Mouse (Mus musculus) neural tube, embryonic 11.5 days (tissue): ENCODE results near the gene H2-K1. TPM values are rescaled to one million over a fixed set of nuclear protein-coding genes. Genes with fewer than 3 reads are reported as not detected.

ENCODE experiments used
- ATAC-seq: fragments of 200-750 bp; cut with Nextera tagmentation; 2 replicates; pipeline ENCODE4 v1.8.0; 2017; ENCODE audit warnings: moderate number of reproducible peaks, mild to moderate bottlenecking, moderate TSS enrichment, moderate library complexity; ENCODE audit not compliant: insufficient read depth, low FRiP score, low TSS enrichment
- DNase-seq: peaks from one replicate; pipeline ENCODE4 v3.0.0-alpha.2; 2015; ENCODE audit warnings: low spot score
- H3K27ac ChIP-seq: fragments of 300-500 bp; sonication (generic); 2 replicates; pipeline ENCODE4 v1.5.1; 2014; ENCODE audit warnings: low read depth, mild to moderate bottlenecking, low read length
- H3K27me3 ChIP-seq: fragments of 300-500 bp; sonication (generic); 2 replicates; pipeline ENCODE4 v1.6.1; 2014; ENCODE audit warnings: mild to moderate bottlenecking, low read length, mixed read lengths; ENCODE audit not compliant: control insufficient read depth, insufficient read depth
- H3K36me3 ChIP-seq: fragments of 300-500 bp; sonication (generic); 2 replicates; pipeline ENCODE4 v1.6.1; 2014; ENCODE audit warnings: mild to moderate bottlenecking, low read length, moderate library complexity, mixed read lengths; ENCODE audit not compliant: control insufficient read depth, insufficient read depth
- H3K4me1 ChIP-seq: fragments of 300-500 bp; sonication (generic); 2 replicates; pipeline ENCODE4 v1.6.1; 2014; ENCODE audit warnings: low read length, mixed read lengths; ENCODE audit not compliant: control insufficient read depth, insufficient read depth
- H3K4me2 ChIP-seq: fragments of 300-500 bp; sonication (generic); 2 replicates; pipeline ENCODE4 v1.6.1; 2014; ENCODE audit warnings: low read depth, mild to moderate bottlenecking, moderate library complexity
- H3K4me3 ChIP-seq: fragments of 300-500 bp; sonication (generic); 2 replicates; pipeline ENCODE4 v1.5.1; 2014; ENCODE audit warnings: low read depth, low read length
- H3K9ac ChIP-seq: fragments of 300-500 bp; sonication (generic); 2 replicates; pipeline ENCODE4 v1.6.1; 2014; ENCODE audit warnings: mild to moderate bottlenecking, low read length
- H3K9me3 ChIP-seq: fragments of 300-500 bp; sonication (generic); 2 replicates; pipeline ENCODE4 v1.6.1; 2016; ENCODE audit warnings: low read length; ENCODE audit not compliant: control insufficient read depth
- WGBS: fragments of 180-500 bp; shearing (Covaris S2); extraction: QIAGEN DNeasy Blood & Tissue Kit; methylation state at CpG from one replicate; pipeline ENCODE4 v1.1.7; 2014; 5-methylcytosine and 5-hydroxymethylcytosine counted together
- polyA plus RNA-seq: library from polyadenylated mRNA; unstranded; fragments of >200 nt; fragmentation: Nextera tagmentation; extraction: Ambion mirVana; gene quantifications from 2 replicates; pipeline ENCODE4 v1.2.1, GENCODE M21; 2014

H2-K1 gene
- 20.2 and 23.1 TPM in 2 replicates for polyA plus RNA-seq

DNA sequence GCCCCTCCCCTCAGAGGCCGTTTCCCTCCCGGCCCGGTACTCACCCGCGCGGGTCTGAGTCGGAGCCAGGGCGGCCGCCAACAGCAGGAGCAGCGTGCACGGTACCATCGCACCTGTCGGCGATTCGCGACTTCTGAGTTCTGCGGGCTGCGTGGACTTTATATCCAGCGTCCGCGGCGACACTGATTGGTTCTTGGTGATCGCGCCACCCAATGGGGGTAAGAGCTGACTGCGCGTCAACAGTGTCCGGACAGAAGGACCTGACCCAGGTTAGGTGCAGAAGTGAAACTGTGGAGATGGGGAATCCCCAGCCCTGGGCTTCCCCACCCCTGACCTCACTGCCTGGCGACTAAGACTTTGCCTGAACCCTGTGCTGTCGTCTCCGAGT lies at the start of gene H2-K1:
Gene H2-K1, minus strand, starts transcription at position 198 of the 388 bp plus-strand sequence.
- WGBS: under 1% methylated on average over 24 of the region's 30 CpGs
- H3K27ac ChIP-seq: no peak within 1 kb of the TSS
- H3K36me3 ChIP-seq: no peaks in the 10 kb centered on the region
- H3K9ac ChIP-seq: peak within 1 kb of the TSS; percentile 43
- peaks cover 12% of the 10 kb centered on the region for H3K27me3 ChIP-seq
- H3K4me1 ChIP-seq: no peaks in the 10 kb centered on the region
- peak; percentile 63 for ATAC-seq
- H3K4me3 ChIP-seq: peak within 1 kb of the TSS; percentile 53
- peak within 1 kb of the TSS; percentile 90 for H3K4me2 ChIP-seq
- no peaks in the 10 kb centered on the region for H3K9me3 ChIP-seq
- DNase-seq: peak; percentile 64

GRCm38 (mm10) chr17:34047404-34048050 lies 47.4 kb upstream of the H2-K1 start:
- no peaks in the 10 kb centered on the region for H3K4me1 ChIP-seq
- H3K9ac ChIP-seq: no peak overlapping the region
- no peaks in the 10 kb centered on the region for H3K27me3 ChIP-seq
- no peak overlapping the region for H3K4me3 ChIP-seq
- no peaks in the 10 kb centered on the region for H3K9me3 ChIP-seq
- ATAC-seq: no peak
- H3K36me3 ChIP-seq: no peaks in the 10 kb centered on the region; the same call in 1 of the 2 replicates
- H3K4me2 ChIP-seq: no peak overlapping the region
- no peak for DNase-seq
- no peak overlapping the region for H3K27ac ChIP-seq
- WGBS: 93% methylated on average over 5 of the region's 5 CpGs

DNA sequence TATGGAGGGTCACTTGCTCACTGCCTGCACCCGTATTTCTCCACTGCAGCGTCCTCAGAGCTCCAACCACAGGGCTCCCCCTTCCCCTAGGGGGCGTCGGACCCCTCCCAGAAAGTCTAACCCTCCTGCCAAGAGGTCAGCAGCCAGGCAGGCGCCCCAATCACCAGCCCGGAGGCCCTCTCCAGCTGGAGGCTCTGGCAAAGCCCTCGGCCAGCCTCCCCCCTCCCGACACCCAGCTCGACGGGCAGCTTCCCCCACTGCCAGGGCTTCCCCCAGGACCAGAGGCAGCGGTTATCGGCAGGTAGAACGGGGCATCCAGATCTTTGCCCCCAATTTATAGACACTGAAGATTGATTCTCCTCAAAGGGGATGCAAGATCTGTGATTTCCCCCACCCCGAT lies 45.8 kb upstream of the H2-K1 start:
- Histone ChIP-seq H3K27ac (no peak overlapping the region), H3K4me2 (no peak overlapping the region), H3K4me1 (0 out of 2 replicates have a peak, but pooled peaks cover 4% of the 10 kb centered on the region), H3K36me3 (no peaks in the 10 kb centered on the region; the same call in 1 of the 2 replicates), H3K9me3 (no peaks in the 10 kb centered on the region), H3K9ac (no peak overlapping the region), H3K4me3 (no peak overlapping the region), H3K27me3 (no peaks in the 10 kb centered on the region)
- WGBS: 87% methylated on average over 14 of the region's 14 CpGs
- DNase-seq: no peak
- no peak for ATAC-seq

GRCm38 (mm10) chr17:34039562-34040450 lies 39.7 kb upstream of the H2-K1 start:
- Histone ChIP-seq H3K27ac (no peak overlapping the region), H3K27me3 (0 out of 2 replicates have a peak, but pooled peaks cover 2% of the 10 kb centered on the region), H3K4me1 (peaks cover 32% of the 10 kb centered on the region), H3K4me2 (peak overlapping the region; percentile 43), H3K36me3 (peaks cover 12% of the 10 kb centered on the region), H3K9ac (peak overlapping the region; percentile 39), H3K9me3 (no peaks in the 10 kb centered on the region; the same call in 1 of the 2 replicates), H3K4me3 (no peak overlapping the region)
- DNase-seq (no peak), ATAC-seq (no peak)
- WGBS: 29% methylated on average over 17 of the region's 17 CpGs

DNA sequence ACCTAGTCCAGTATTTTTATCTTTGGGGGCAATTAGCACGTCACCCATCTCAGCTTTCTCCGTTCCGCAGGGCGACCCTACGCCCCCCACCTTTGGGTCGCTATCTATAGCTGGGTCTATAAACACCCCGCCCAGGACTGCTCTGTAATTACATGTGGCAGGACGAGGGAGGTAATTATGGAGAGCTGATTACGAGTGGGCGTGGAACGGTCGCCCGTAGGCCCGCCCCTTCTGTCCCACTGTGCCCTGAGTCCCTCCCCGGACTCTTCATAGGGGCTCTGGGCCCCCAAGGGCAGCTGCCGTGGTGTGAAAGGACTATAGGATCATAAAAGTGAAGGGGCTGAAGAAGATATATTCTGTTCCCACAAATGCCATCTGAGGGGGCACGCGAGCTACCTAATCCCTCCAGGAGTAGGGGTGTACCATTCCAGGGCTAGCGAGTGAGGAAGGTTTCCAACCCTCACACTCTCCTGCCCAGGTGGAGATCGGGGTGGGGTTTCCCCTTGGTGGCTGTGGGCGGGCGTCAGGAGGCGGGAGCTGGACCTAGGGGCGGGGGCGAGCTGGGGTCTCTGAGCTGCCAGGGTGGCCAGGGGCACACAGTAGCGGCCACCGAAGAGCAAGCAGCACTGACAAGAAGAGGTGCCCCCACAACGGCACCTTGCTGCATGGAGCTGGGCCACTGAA lies 38.9 kb upstream of the H2-K1 start, which contains the start of gene Col11a2:
Gene Col11a2, plus strand, starts transcription at position 560 of the 684 bp plus-strand sequence.
- 0 out of 2 replicates have a peak within 1 kb of the TSS, but pooled peaks have one; percentile 14 for H3K27ac ChIP-seq
- no peaks in the 10 kb centered on the region; the same call in 1 of the 2 replicates for H3K9me3 ChIP-seq
- ATAC-seq: peak; percentile 63
- H3K27me3 ChIP-seq: 0 out of 2 replicates have a peak, but pooled peaks cover 2% of the 10 kb centered on the region
- 8% methylated on average over 27 of the region's 28 CpGs for WGBS
- peak within 1 kb of the TSS; percentile 43 for H3K4me2 ChIP-seq
- H3K36me3 ChIP-seq: peaks cover 12% of the 10 kb centered on the region
- H3K4me1 ChIP-seq: peaks cover 32% of the 10 kb centered on the region
- no peak for DNase-seq
- H3K4me3 ChIP-seq: peak within 1 kb of the TSS; percentile 23
- peak within 1 kb of the TSS; percentile 39 for H3K9ac ChIP-seq

DNA sequence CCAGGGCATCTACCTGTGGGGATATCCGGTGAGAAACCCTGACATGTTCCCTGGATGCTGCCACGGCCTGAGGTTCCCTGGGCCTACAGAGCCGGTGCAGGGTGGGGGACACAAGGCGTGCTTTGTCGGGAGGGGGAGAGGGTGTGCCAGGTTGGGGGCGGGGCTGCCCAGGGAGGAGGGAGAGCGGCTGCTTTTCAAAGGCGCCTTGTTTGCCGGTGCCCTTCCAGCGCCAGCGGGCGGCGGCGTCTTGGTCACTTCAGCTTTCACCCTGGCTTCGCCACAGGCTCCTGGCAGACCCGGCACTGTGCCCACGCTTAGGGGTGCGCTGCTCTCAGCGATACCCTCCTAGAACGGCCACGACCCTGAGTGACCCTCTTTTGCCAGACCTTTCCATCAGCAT lies 38.3 kb upstream of the H2-K1 start:
- Histone ChIP-seq H3K4me1 (peaks cover 32% of the 10 kb centered on the region), H3K9ac (peak overlapping the region; percentile 39), H3K9me3 (no peaks in the 10 kb centered on the region; the same call in 1 of the 2 replicates), H3K27me3 (0 out of 2 replicates have a peak, but pooled peaks cover 2% of the 10 kb centered on the region), H3K27ac (no peak overlapping the region), H3K4me3 (peak overlapping the region; percentile 23), H3K36me3 (peaks cover 12% of the 10 kb centered on the region), H3K4me2 (peak overlapping the region; percentile 43)
- DNase-seq: no peak
- 13% methylated on average over 20 of the region's 21 CpGs for WGBS
- ATAC-seq: 0 out of 2 replicates have a peak, but pooled peaks have one; percentile 15

GRCm38 (mm10) chr17:34037241-34037640 lies 37.1 kb upstream of the H2-K1 start:
- no peak for DNase-seq
- no peak overlapping the region for H3K27ac ChIP-seq
- 87% methylated on average over 7 of the region's 7 CpGs for WGBS
- ATAC-seq: no peak
- H3K27me3 ChIP-seq: 0 out of 2 replicates have a peak, but pooled peaks cover 2% of the 10 kb centered on the region
- H3K4me2 ChIP-seq: no peak overlapping the region
- H3K4me1 ChIP-seq: peaks cover 36% of the 10 kb centered on the region
- no peak overlapping the region for H3K9ac ChIP-seq
- no peak overlapping the region for H3K4me3 ChIP-seq
- no peaks in the 10 kb centered on the region; the same call in 1 of the 2 replicates for H3K9me3 ChIP-seq
- peaks cover 12% of the 10 kb centered on the region for H3K36me3 ChIP-seq

DNA sequence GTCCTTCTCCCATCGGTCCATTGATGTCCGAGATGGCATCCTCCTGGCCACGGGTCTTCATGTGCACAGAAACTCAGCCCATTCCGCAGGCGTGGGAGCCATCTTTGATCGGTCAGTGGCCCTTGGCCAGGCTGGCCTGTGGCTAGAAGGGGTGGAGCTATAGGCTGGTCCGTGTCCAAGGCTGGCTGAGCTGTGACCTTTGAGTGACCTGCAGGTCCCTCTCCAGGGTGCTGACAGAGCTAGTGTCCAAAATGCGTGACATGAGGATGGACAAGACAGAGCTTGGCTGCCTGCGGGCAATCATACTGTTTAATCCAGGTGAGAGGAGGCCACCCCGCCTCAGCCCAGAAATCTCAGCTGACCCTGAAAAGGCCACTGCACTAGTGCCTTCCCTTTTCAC lies 36.5 kb upstream of the H2-K1 start:
- H3K9ac ChIP-seq: no peak overlapping the region
- H3K4me2 ChIP-seq: no peak overlapping the region
- peaks cover 36% of the 10 kb centered on the region for H3K4me1 ChIP-seq
- ATAC-seq: no peak
- no peaks in the 10 kb centered on the region; the same call in 1 of the 2 replicates for H3K9me3 ChIP-seq
- 0 out of 2 replicates have a peak, but pooled peaks cover 2% of the 10 kb centered on the region for H3K27me3 ChIP-seq
- H3K4me3 ChIP-seq: no peak overlapping the region
- 75% methylated on average over 10 of the region's 10 CpGs for WGBS
- DNase-seq: no peak
- H3K36me3 ChIP-seq: peaks cover 12% of the 10 kb centered on the region
- no peak overlapping the region for H3K27ac ChIP-seq
